Comparison of ENCODE assay signal across 15 mouse cellular contexts in the genomic region with DNA sequence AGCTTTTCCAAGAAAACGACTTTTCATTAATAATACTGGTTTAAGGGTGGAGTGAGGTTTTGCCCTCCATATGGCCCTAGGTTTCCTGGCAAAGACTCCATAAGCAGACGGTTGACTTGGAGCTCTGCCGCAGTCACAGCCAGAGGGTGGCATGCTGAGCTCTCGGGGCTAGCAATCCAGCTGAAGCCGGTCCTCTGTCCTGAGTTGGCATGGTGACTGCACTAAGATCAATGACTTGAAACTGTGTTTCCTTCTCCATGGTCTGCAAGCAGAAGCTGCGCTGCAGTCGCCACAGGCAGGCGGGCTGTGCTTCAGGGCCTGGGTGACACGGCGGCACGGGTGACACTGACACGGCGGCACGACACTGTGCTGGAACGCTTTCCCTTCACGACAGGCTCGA. TPM values are rescaled to one million over a fixed set of nuclear protein-coding genes. Genes with fewer than 3 reads are reported as not detected.
DNase-seq lines count a peak whose midpoint lies in the region; ATAC-seq lines count a peak whose summit lies in the region.
"Had no signal": no experiment of that assay in that cellular context is flagged by ENCODE, and none has a peak within 500 bp of the region (broad histone marks: within the 10 kb centered on the region; RNA-seq: fewer than 3 reads in every experiment).

No protein-coding gene starts in this region.

- H3K27me3 ChIP-seq in kidney, embryonic 16.5 days (ENCODE audit: insufficient read depth, low read length): no peaks in the 10 kb centered on the region
- no peaks in the 10 kb centered on the region for H3K27me3 ChIP-seq in forebrain, embryonic 16.5 days (replicated peaks; ENCODE audit: control insufficient read depth, insufficient read depth, low read length)
- H3K27me3 ChIP-seq: heart, embryonic 15.5 days; limb, embryonic 13.5 days had no signal

- H3K4me1 ChIP-seq in kidney, embryonic 16.5 days (ENCODE audit: insufficient read depth, low read length): no peaks in the 10 kb centered on the region
- H3K4me1 ChIP-seq in forebrain, embryonic 16.5 days (replicated peaks; ENCODE audit: control insufficient read depth, insufficient read depth, low read length): no peaks in the 10 kb centered on the region
- H3K4me1 ChIP-seq: limb, embryonic 13.5 days had no signal

- no peak overlapping the region for H3K9ac ChIP-seq in kidney, embryonic 16.5 days (replicated peaks; ENCODE audit: low read length)
- H3K9ac ChIP-seq in forebrain, embryonic 16.5 days (replicated peaks; ENCODE audit: low read depth, low read length): no peak overlapping the region
- H3K9ac ChIP-seq: forebrain, postnatal 0 days; heart, embryonic 15.5 days; limb, embryonic 13.5 days had no signal

- 0 out of 2 replicates have a peak overlapping the region, but pooled peaks have one; percentile 18 for H3K27ac ChIP-seq in kidney, embryonic 16.5 days (ENCODE audit: low read length)
- no peak overlapping the region for H3K27ac ChIP-seq in forebrain, embryonic 16.5 days (ENCODE audit: low read length)
- H3K27ac ChIP-seq: heart, embryonic 15.5 days; limb, embryonic 13.5 days; macrophage had no signal

- no peaks in the 10 kb centered on the region for H3K9me3 ChIP-seq in kidney, embryonic 16.5 days (ENCODE audit: low read length)
- H3K9me3 ChIP-seq in forebrain, embryonic 16.5 days (ENCODE audit: control insufficient read depth, low read length): no peaks in the 10 kb centered on the region
- H3K9me3 ChIP-seq: heart, embryonic 15.5 days; limb, embryonic 13.5 days had no signal

- no peak overlapping the region for H3K4me3 ChIP-seq in kidney, embryonic 16.5 days (ENCODE audit: low read length)
- H3K4me3 ChIP-seq in forebrain, embryonic 16.5 days (replicated peaks; ENCODE audit: low read length): no peak overlapping the region
- H3K4me3 ChIP-seq: heart, embryonic 15.5 days; limb, embryonic 13.5 days had no signal

- DNase-seq in kidney, adult 11 months: peak; percentile 34
- no peak for DNase-seq in kidney, postnatal 10 days
- peak; percentile 57 for DNase-seq in ZHBTc4 (ENCODE audit: low read depth, low spot score)
- peak; percentile 72 for DNase-seq in cerebellum, adult 9-10 months
- no peak for DNase-seq in B cell, adult 2 months
- no peak for DNase-seq in layer of hippocampus, adult 18-20 months (ENCODE audit: low spot score in 2 of 2)
- DNase-seq: forebrain, postnatal 0 days; gastrocnemius, postnatal 25 days; right cerebral cortex, adult 18-20 months had no signal

- peaks cover 43% of the 10 kb centered on the region for H3K36me3 ChIP-seq in kidney, embryonic 16.5 days (ENCODE audit: insufficient read depth, low read length)
- H3K36me3 ChIP-seq in forebrain, embryonic 16.5 days (ENCODE audit: control insufficient read depth, insufficient read depth): peaks cover 26% of the 10 kb centered on the region

- no peak for ATAC-seq in kidney, embryonic 16.5 days (ENCODE audit: low FRiP score, low TSS enrichment)
- no peak for ATAC-seq in forebrain, embryonic 16.5 days
- ATAC-seq: forebrain, postnatal 0 days had no signal

- 79% methylated on average over 17 of the region's 17 CpGs for WGBS in kidney, embryonic 16.5 days
- WGBS in forebrain, embryonic 16.5 days: 93% methylated on average over 17 of the region's 17 CpGs

- H3K4me2 ChIP-seq in kidney, embryonic 16.5 days (replicated peaks; ENCODE audit: low read depth, low read length): no peak overlapping the region
- H3K4me2 ChIP-seq in forebrain, embryonic 16.5 days (ENCODE audit: low read length): no peak overlapping the region
- H3K4me2 ChIP-seq: heart, embryonic 15.5 days; limb, embryonic 13.5 days had no signal

RNA-seq across cellular contexts. Expression of gene Angel2, which starts 23.9 kb away (rescaled TPM):
- polyA plus RNA-seq in kidney, embryonic 16.5 days (2015; fragmentation: Nextera tagmentation; extraction: Ambion mirVana): 44.8 and 44.9 TPM in 2 replicates
- 10 to 100 TPM; 51.7 to 52.3 TPM for total RNA-seq in layer of hippocampus, adult 18-20 months (2021)
- polyA plus RNA-seq in forebrain, embryonic 16.5 days (2015; fragmentation: Nextera tagmentation; extraction: Ambion mirVana): 60.3 and 72.0 TPM in 2 replicates

RNA-seq across cellular contexts. Expression of gene Vash2, which starts 30.2 kb away (rescaled TPM):
- 27.0 and 29.3 TPM in 2 replicates for polyA plus RNA-seq in kidney, embryonic 16.5 days (2015; fragmentation: Nextera tagmentation; extraction: Ambion mirVana)
- total RNA-seq in layer of hippocampus, adult 18-20 months (2021): 1 to 10 TPM; 1.4 to 1.5 TPM
- polyA plus RNA-seq in forebrain, embryonic 16.5 days (2015; fragmentation: Nextera tagmentation; extraction: Ambion mirVana): 99.9 and 109 TPM in 2 replicates
- total RNA-seq: monocyte, adult 5-6 weeks had no signal

RNA-seq across cellular contexts. Expression of gene Rps6kc1, which starts 37.3 kb away (rescaled TPM):
- polyA plus RNA-seq in kidney, embryonic 16.5 days (2015; fragmentation: Nextera tagmentation; extraction: Ambion mirVana): 13.7 and 14.4 TPM in 2 replicates
- 10 to 100 TPM; 90.7 to 94.1 TPM for total RNA-seq in layer of hippocampus, adult 18-20 months (2021)
- 31.9 and 32.7 TPM in 2 replicates for polyA plus RNA-seq in forebrain, embryonic 16.5 days (2015; fragmentation: Nextera tagmentation; extraction: Ambion mirVana)

Comparison
In these comparisons a context has a peak if more than half of its experiments do, and no peak if none do; other contexts are left out.
1. DNase-seq: peak in kidney, adult 11 months (single experiment), ZHBTc4 (single experiment) and cerebellum, adult 9-10 months (single experiment); none in kidney, postnatal 10 days (single experiment), B cell, adult 2 months (0 of 2) and layer of hippocampus, adult 18-20 months (0 of 2).